Mouse (Mus musculus) spleen, postnatal 14 days (tissue): ENCODE data around the gene Cnbd2.

Experiments used
- DNase-seq, 2 experiments: peaks; one replicate each; pipeline ENCODE4 v3.0.0; 2021 to 2022; ENCODE audit warnings: low spot score in 2 of 2

Cnbd2 gene

GRCm38 (mm10) chr2:156312297-156312897, at the start of gene Cnbd2, which contains the start of gene Scand1:
Gene Cnbd2, plus strand, starts transcription at chr2:156312299.
Gene Scand1, minus strand, starts transcription at chr2:156312704.
- peak; percentile 67 to 76 for DNase-seq

GRCm38 (mm10) chr2:156263204-156263893, 48.8 kb upstream of the Cnbd2 start:
- no peak for DNase-seq

- DNase-seq, result no peak
Measured at GRCm38 (mm10) chr2:156267636-156268035, 44.5 kb upstream of the Cnbd2 start.

- no peak for DNase-seq
Measured at GRCm38 (mm10) chr2:156272553-156272952, 39.5 kb upstream of the Cnbd2 start.

- peak; percentile 50 to 68 for DNase-seq
Measured at GRCm38 (mm10) chr2:156278226-156279017, 33.7 kb upstream of the Cnbd2 start.

- DNase-seq, result no peak
Measured at GRCm38 (mm10) chr2:156281227-156281626, 30.9 kb upstream of the Cnbd2 start.

- DNase-seq, result no peak
Measured at GRCm38 (mm10) chr2:156285161-156285560, 26.9 kb upstream of the Cnbd2 start.

- no peak for DNase-seq
Measured at GRCm38 (mm10) chr2:156286733-156287132, 25.4 kb upstream of the Cnbd2 start.

- DNase-seq, result no peak
Measured at GRCm38 (mm10) chr2:156288222-156288621, 23.9 kb upstream of the Cnbd2 start.

GRCm38 (mm10) chr2:156289552-156290160, 22.4 kb upstream of the Cnbd2 start:
- no peak for DNase-seq

GRCm38 (mm10) chr2:156291998-156292397, 20.1 kb upstream of the Cnbd2 start:
- no peak for DNase-seq

GRCm38 (mm10) chr2:156295601-156296063, 16.5 kb upstream of the Cnbd2 start:
- DNase-seq, result no peak

GRCm38 (mm10) chr2:156296190-156296589, 15.9 kb upstream of the Cnbd2 start:
- DNase-seq, result no peak

- DNase-seq, result no peak
Measured at GRCm38 (mm10) chr2:156297653-156298052, 14.4 kb upstream of the Cnbd2 start.

GRCm38 (mm10) chr2:156298458-156298857, 13.6 kb upstream of the Cnbd2 start:
- DNase-seq, result no peak

GRCm38 (mm10) chr2:156302063-156302462, 10.0 kb upstream of the Cnbd2 start:
- no peak for DNase-seq

- DNase-seq, result no peak
Measured at GRCm38 (mm10) chr2:156304351-156304750, 7.7 kb upstream of the Cnbd2 start.

GRCm38 (mm10) chr2:156305818-156306217, 6.3 kb upstream of the Cnbd2 start:
- DNase-seq, result no peak

GRCm38 (mm10) chr2:156307261-156307660, 4.8 kb upstream of the Cnbd2 start:
- no peak for DNase-seq

- DNase-seq, result no peak
Measured at GRCm38 (mm10) chr2:156309948-156310347, 2.2 kb upstream of the Cnbd2 start.

GRCm38 (mm10) chr2:156310455-156310854, 1.6 kb upstream of the Cnbd2 start:
- no peak for DNase-seq

- no peak for DNase-seq
Measured at GRCm38 (mm10) chr2:156310945-156311344, 1.2 kb upstream of the Cnbd2 start.
